Mouse (Mus musculus) layer of hippocampus, adult 11-12 months (tissue): Measurements from ENCODE around the gene Rnf144b.

Source experiments
- DNase-seq: peaks from one replicate; pipeline ENCODE4 v3.0.0; 2022; ENCODE audit warnings: low spot score

The Rnf144b gene

GRCm38 (mm10) chr13:47223576-47224538 is 101.4 kb downstream of the Rnf144b start:
- DNase-seq: no peak

- no peak for DNase-seq
Observed at GRCm38 (mm10) chr13:47224648-47225323, 102.3 kb downstream of the Rnf144b start.

- DNase-seq: no peak
Observed at GRCm38 (mm10) chr13:47225324-47225697, 102.9 kb downstream of the Rnf144b start.

GRCm38 (mm10) chr13:47225802-47226201 is 103.3 kb downstream of the Rnf144b start:
- no peak for DNase-seq

GRCm38 (mm10) chr13:47226521-47226920 is 104.1 kb downstream of the Rnf144b start:
- DNase-seq: no peak

GRCm38 (mm10) chr13:47228201-47228600 is 105.7 kb downstream of the Rnf144b start:
- DNase-seq: no peak

- DNase-seq: no peak
Observed at GRCm38 (mm10) chr13:47228626-47229190, 106.3 kb downstream of the Rnf144b start.

GRCm38 (mm10) chr13:47232163-47232562 is 109.7 kb downstream of the Rnf144b start:
- DNase-seq: no peak

GRCm38 (mm10) chr13:47237376-47237775 is 114.9 kb downstream of the Rnf144b start:
- DNase-seq: no peak

- DNase-seq: no peak
Observed at GRCm38 (mm10) chr13:47238131-47238530, 115.7 kb downstream of the Rnf144b start.

- no peak for DNase-seq
Observed at GRCm38 (mm10) chr13:47243569-47243968, 121.1 kb downstream of the Rnf144b start.

- DNase-seq: peak; percentile 76
Observed at GRCm38 (mm10) chr13:47244771-47245170, 122.3 kb downstream of the Rnf144b start.

GRCm38 (mm10) chr13:47246459-47246858 is 124.0 kb downstream of the Rnf144b start:
- DNase-seq: no peak

- DNase-seq: no peak
Observed at GRCm38 (mm10) chr13:47247156-47247800, 124.8 kb downstream of the Rnf144b start.

GRCm38 (mm10) chr13:47248289-47249010 is 126.0 kb downstream of the Rnf144b start:
- DNase-seq: no peak

- DNase-seq: no peak
Observed at GRCm38 (mm10) chr13:47250615-47251014, 128.2 kb downstream of the Rnf144b start.

GRCm38 (mm10) chr13:47251114-47251764 is 128.8 kb downstream of the Rnf144b start:
- no peak for DNase-seq

- no peak for DNase-seq
Observed at GRCm38 (mm10) chr13:47253711-47254110, 131.3 kb downstream of the Rnf144b start.

GRCm38 (mm10) chr13:47259297-47259696 is 136.8 kb downstream of the Rnf144b start:
- DNase-seq: no peak

GRCm38 (mm10) chr13:47261961-47262360 is 139.5 kb downstream of the Rnf144b start:
- DNase-seq: no peak

- peak; percentile 48 for DNase-seq
Observed at GRCm38 (mm10) chr13:47264382-47264781, 141.9 kb downstream of the Rnf144b start.
